Mouse (Mus musculus): Measurements from ENCODE around the gene Satb1. TPM values are rescaled to one million over a fixed set of nuclear protein-coding genes. Genes with fewer than 3 reads are reported as not detected.

Satb1 gene
- total RNA-seq, 2 experiments from 2014 or later = 127 to 132 TPM

GRCm38 (mm10) chr17:51790387-51791060 is 42.6 kb downstream of the Satb1 start:
- Histone ChIP-seq H3K27ac (peak overlapping the region; percentile 65), H3K4me3 (no peak overlapping the region)
- intact Hi-C loops (cut with DNase I) = no loop called here
- TF ChIP-seq CTCF (IDR thresholded peaks at IDR 0.05) = no peak
- peak in 1 of 2 experiments; percentile 22 for DNase-seq (ENCODE audit: extremely low spot score in 1 of 2, low spot score in 2 of 2)

- no peak for TF ChIP-seq CTCF (IDR thresholded peaks at IDR 0.05)
- no peak for DNase-seq (ENCODE audit: extremely low spot score in 1 of 2, low spot score in 2 of 2)
- intact Hi-C loops (cut with DNase I) = no loop called here
- Histone ChIP-seq H3K27ac (peak overlapping the region; percentile 65), H3K4me3 (no peak overlapping the region)
Observed at GRCm38 (mm10) chr17:51789777-51790176, 43.3 kb downstream of the Satb1 start.

GRCm38 (mm10) chr17:51789098-51789497 is 44.0 kb downstream of the Satb1 start:
- Histone ChIP-seq H3K27ac (peak overlapping the region; percentile 65), H3K4me3 (no peak overlapping the region)
- no peak for TF ChIP-seq CTCF (IDR thresholded peaks at IDR 0.05)
- DNase-seq (ENCODE audit: extremely low spot score in 1 of 2, low spot score in 2 of 2) = no peak
- intact Hi-C loops (cut with DNase I) = no loop called here

- TF ChIP-seq CTCF (IDR thresholded peaks at IDR 0.05) = no peak
- H3K4me3 ChIP-seq = no peak overlapping the region
- no peak for DNase-seq (ENCODE audit: extremely low spot score in 1 of 2, low spot score in 2 of 2)
- intact Hi-C loops (cut with DNase I) = no loop called here
- H3K27ac ChIP-seq = no peak overlapping the region
Observed at GRCm38 (mm10) chr17:51787955-51788354, 45.1 kb downstream of the Satb1 start.

- Histone ChIP-seq H3K27ac (no peak overlapping the region), H3K4me3 (no peak overlapping the region)
- intact Hi-C loops (cut with DNase I) = no loop called here
- DNase-seq (ENCODE audit: extremely low spot score in 1 of 2, low spot score in 2 of 2) = no peak
- no peak for TF ChIP-seq CTCF (IDR thresholded peaks at IDR 0.05)
Observed at GRCm38 (mm10) chr17:51786050-51786449, 47.0 kb downstream of the Satb1 start.

- intact Hi-C loops (cut with DNase I) = no loop called here
- TF ChIP-seq CTCF (IDR thresholded peaks at IDR 0.05) = no peak
- no peak overlapping the region for H3K4me3 ChIP-seq
- DNase-seq (ENCODE audit: extremely low spot score in 1 of 2, low spot score in 2 of 2) = no peak
- H3K27ac ChIP-seq = no peak overlapping the region; the same call in 1 of the 2 replicates
Observed at GRCm38 (mm10) chr17:51784935-51785334, 48.2 kb downstream of the Satb1 start.

- Histone ChIP-seq H3K27ac (peak overlapping the region; percentile 13), H3K4me3 (no peak overlapping the region)
- TF ChIP-seq CTCF (IDR thresholded peaks at IDR 0.05) = no peak
- intact Hi-C loops (cut with DNase I) = no loop called here
- no peak for DNase-seq (ENCODE audit: extremely low spot score in 1 of 2, low spot score in 2 of 2)
Observed at GRCm38 (mm10) chr17:51783591-51784279, 49.4 kb downstream of the Satb1 start.

GRCm38 (mm10) chr17:51780036-51780435 is 53.1 kb downstream of the Satb1 start:
- DNase-seq (ENCODE audit: extremely low spot score in 1 of 2, low spot score in 2 of 2) = no peak
- H3K4me3 ChIP-seq = no peak overlapping the region
- no peak for TF ChIP-seq CTCF (IDR thresholded peaks at IDR 0.05)
- no peak overlapping the region; the same call in 1 of the 2 replicates for H3K27ac ChIP-seq
- intact Hi-C loops (cut with DNase I) = loop anchor here (2.0 kb wide), 1 partner anchor 601 kb away; the partner anchor contains the start of gene Tbc1d5

- Histone ChIP-seq H3K27ac (no peak overlapping the region), H3K4me3 (no peak overlapping the region)
- intact Hi-C loops (cut with DNase I) = loop anchor here (5.0 to 10.0 kb wide), 2 partner anchors 374 to 667 kb away; no protein-coding TSS in a partner anchor
- TF ChIP-seq CTCF (IDR thresholded peaks at IDR 0.05) = no peak
- DNase-seq (ENCODE audit: extremely low spot score in 1 of 2, low spot score in 2 of 2) = no peak
Observed at GRCm38 (mm10) chr17:51778961-51779360, 54.1 kb downstream of the Satb1 start.

GRCm38 (mm10) chr17:51777813-51778212 is 55.3 kb downstream of the Satb1 start:
- TF ChIP-seq CTCF (IDR thresholded peaks at IDR 0.05) = peak; percentile 70
- intact Hi-C loops (cut with DNase I) = loop anchor here (5.0 to 10.0 kb wide), 2 partner anchors 373 to 666 kb away; no protein-coding TSS in a partner anchor
- no peak overlapping the region for H3K27ac ChIP-seq
- H3K4me3 ChIP-seq = no peak overlapping the region
- no peak for DNase-seq (ENCODE audit: extremely low spot score in 1 of 2, low spot score in 2 of 2)

- intact Hi-C loops (cut with DNase I) = loop anchor here (5.0 to 10.0 kb wide), 2 partner anchors 370 to 663 kb away; no protein-coding TSS in a partner anchor
- Histone ChIP-seq H3K27ac (no peak overlapping the region), H3K4me3 (no peak overlapping the region)
- DNase-seq (ENCODE audit: extremely low spot score in 1 of 2, low spot score in 2 of 2) = no peak
- no peak for TF ChIP-seq CTCF (IDR thresholded peaks at IDR 0.05)
Observed at GRCm38 (mm10) chr17:51775070-51775881, 57.8 kb downstream of the Satb1 start.

Data from left cerebral cortex, adult 2 months (tissue).